Mouse (Mus musculus): ENCODE measurements around the gene Xpo6. TPM values are rescaled to one million over a fixed set of nuclear protein-coding genes. Genes with fewer than 3 reads are reported as not detected.

The Xpo6 gene
- polyA plus RNA-seq, 1 experiment: 235 TPM

DNA sequence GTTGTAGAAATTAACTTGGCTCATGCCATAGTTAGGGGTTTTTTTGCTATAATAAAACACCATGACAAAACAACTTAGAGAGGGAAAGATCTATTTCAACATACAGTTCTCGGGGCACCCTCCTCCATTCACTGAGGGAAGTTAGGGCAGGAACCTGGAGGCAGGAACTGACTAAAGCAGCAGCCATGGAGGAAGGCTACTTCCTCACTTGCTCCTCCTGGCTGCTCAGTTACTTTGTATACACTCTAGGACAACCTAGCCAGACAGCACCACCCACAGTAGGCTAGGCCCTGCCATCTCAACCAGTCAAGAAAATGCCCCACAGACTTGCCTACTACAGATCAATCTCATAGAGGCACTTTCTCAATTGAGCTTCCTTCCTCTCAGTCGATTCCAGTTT is 55.9 kb downstream of the Xpo6 start:
- Histone ChIP-seq H3K4me1 (ENCODE audit: control insufficient read depth, insufficient read depth, insufficient read length) (no peaks in the 10 kb centered on the region), H3K4me3 (ENCODE audit: extremely low read depth, insufficient read depth, insufficient read length) (no peak overlapping the region), H3K27me3 (ENCODE audit: control insufficient read depth, insufficient read depth, low read length) (no peaks in the 10 kb centered on the region), H3K36me3 (ENCODE audit: control insufficient read depth, insufficient read depth, low read length) (peaks cover 46% of the 10 kb centered on the region), H3K27ac (ENCODE audit: insufficient read depth, low read length) (no peak overlapping the region)
- DNase-seq (ENCODE audit: low read depth in 1 of 2, low spot score in 2 of 2): no peak
- 71% methylated on average over 2 of the region's 2 CpGs for WGBS
- TF ChIP-seq POLR2A (IDR thresholded peaks at IDR 0.05; ENCODE audit: low read depth, low read length): no peak
- TF ChIP-seq CTCF (IDR thresholded peaks at IDR 0.05; ENCODE audit: extremely low read depth, insufficient read depth, insufficient read length, insufficient replicate concordance): no peak

DNA sequence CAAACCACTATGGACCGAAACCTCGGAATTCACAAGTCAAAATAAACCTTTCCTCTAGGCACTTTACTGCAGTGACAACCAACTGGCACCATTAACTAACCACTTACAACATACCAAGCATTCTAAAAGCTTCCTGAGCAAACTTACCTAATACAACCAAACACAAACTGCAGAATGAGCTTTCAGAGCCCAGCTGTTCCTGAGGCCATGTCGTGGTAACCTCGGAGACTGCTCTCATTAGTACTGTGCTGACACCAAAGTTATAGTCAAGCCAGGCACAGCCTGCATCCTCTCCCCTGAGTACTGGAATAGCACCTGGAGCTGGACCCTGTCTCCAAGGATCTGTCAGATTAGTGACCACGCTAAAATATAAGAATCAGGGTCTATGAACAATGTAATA is 62.5 kb downstream of the Xpo6 start:
- no peaks in the 10 kb centered on the region for H3K27me3 ChIP-seq (ENCODE audit: control insufficient read depth, insufficient read depth, low read length)
- WGBS: 93% methylated on average over 5 of the region's 5 CpGs
- peaks cover 24% of the 10 kb centered on the region for H3K36me3 ChIP-seq (ENCODE audit: control insufficient read depth, insufficient read depth, low read length)
- H3K4me3 ChIP-seq (ENCODE audit: extremely low read depth, insufficient read depth, insufficient read length): no peak overlapping the region
- no peak for DNase-seq (ENCODE audit: low read depth in 1 of 2, low spot score in 2 of 2)
- H3K27ac ChIP-seq (ENCODE audit: insufficient read depth, low read length): peak overlapping the region; percentile 30; the same call in 1 of the 2 replicates
- TF ChIP-seq POLR2A (IDR thresholded peaks at IDR 0.05; ENCODE audit: low read depth, low read length) (no peak), CTCF (IDR thresholded peaks at IDR 0.05; ENCODE audit: extremely low read depth, insufficient read depth, insufficient read length, insufficient replicate concordance) (no peak)
- peaks cover 10% of the 10 kb centered on the region for H3K4me1 ChIP-seq (ENCODE audit: control insufficient read depth, insufficient read depth, insufficient read length)

DNA sequence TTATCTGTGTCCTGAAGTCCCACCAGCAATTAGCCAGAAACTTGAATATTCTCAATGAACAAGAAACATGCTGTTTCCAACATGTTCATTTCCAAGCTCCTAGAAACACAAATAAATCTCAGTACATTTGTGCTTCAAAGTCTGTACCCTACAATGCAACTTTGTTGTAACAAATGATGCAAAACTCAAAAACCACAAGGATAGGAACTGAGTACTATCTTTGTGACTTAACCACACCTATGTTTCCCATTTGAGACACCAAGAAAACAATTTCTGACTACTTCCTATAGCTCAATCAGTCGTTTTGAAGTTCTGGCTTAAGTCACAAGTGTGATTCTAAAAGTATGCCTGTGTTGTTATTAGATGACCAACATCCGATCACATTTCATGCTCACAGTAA is 64.9 kb downstream of the Xpo6 start:
- Histone ChIP-seq H3K27me3 (ENCODE audit: control insufficient read depth, insufficient read depth, low read length) (no peaks in the 10 kb centered on the region), H3K36me3 (ENCODE audit: control insufficient read depth, insufficient read depth, low read length) (peaks cover 21% of the 10 kb centered on the region), H3K4me1 (ENCODE audit: control insufficient read depth, insufficient read depth, insufficient read length) (peaks cover 10% of the 10 kb centered on the region), H3K4me3 (ENCODE audit: extremely low read depth, insufficient read depth, insufficient read length) (no peak overlapping the region), H3K27ac (ENCODE audit: insufficient read depth, low read length) (peak overlapping the region; percentile 91)
- DNase-seq (ENCODE audit: low read depth in 1 of 2, low spot score in 2 of 2): peak in 1 of 2 experiments; percentile 56
- no peak for TF ChIP-seq CTCF (IDR thresholded peaks at IDR 0.05; ENCODE audit: extremely low read depth, insufficient read depth, insufficient read length, insufficient replicate concordance)
- TF ChIP-seq POLR2A (IDR thresholded peaks at IDR 0.05; ENCODE audit: low read depth, low read length): no peak; the same call in 1 of the 2 replicates
- 33% methylated on average over 2 of the region's 2 CpGs for WGBS

DNA sequence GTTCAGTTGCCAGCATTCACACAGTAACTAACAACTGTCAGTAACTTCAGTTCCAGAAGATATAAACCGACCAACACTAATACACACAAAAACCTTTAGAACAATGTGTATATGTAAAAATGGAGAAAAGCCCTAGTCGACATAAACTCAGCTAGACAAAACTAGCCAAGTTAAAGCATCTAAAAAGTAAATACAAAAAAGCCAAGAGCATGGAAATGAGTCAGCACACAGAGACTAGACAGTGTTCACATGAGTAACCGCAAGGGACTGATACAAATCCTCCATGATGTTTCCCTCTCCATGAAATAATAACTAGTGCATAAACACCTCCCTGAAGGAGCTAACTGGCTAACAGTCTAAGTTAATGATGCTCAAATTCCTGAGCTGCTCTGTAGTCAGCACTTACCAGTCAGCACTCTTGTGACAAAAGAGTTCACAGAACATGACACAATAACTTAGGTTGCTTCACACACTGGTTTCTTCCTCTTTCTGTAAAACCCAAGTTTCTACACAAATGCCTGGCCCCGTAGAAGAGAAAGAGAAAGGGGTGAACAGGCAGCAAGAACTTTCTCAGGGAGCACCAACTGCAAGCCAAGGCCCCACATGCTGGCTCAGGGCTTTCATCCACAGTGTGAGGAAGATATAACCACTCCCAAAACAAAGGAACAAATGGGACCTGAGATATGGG is 65.5 kb downstream of the Xpo6 start:
- TF ChIP-seq POLR2A (IDR thresholded peaks at IDR 0.05; ENCODE audit: low read depth, low read length): no peak
- TF ChIP-seq CTCF (IDR thresholded peaks at IDR 0.05; ENCODE audit: extremely low read depth, insufficient read depth, insufficient read length, insufficient replicate concordance): no peak
- peak; percentile 24 to 47 for DNase-seq (ENCODE audit: low read depth in 1 of 2, low spot score in 2 of 2)
- H3K4me1 ChIP-seq (ENCODE audit: control insufficient read depth, insufficient read depth, insufficient read length): peaks cover 10% of the 10 kb centered on the region
- no peaks in the 10 kb centered on the region for H3K27me3 ChIP-seq (ENCODE audit: control insufficient read depth, insufficient read depth, low read length)
- WGBS: 44% methylated on average over 4 of the region's 4 CpGs
- peaks cover 22% of the 10 kb centered on the region for H3K36me3 ChIP-seq (ENCODE audit: control insufficient read depth, insufficient read depth, low read length)
- peak overlapping the region; percentile 91 for H3K27ac ChIP-seq (ENCODE audit: insufficient read depth, low read length)
- H3K4me3 ChIP-seq (ENCODE audit: extremely low read depth, insufficient read depth, insufficient read length): peak overlapping the region; percentile 6; the same call in 1 of the 2 replicates

DNA sequence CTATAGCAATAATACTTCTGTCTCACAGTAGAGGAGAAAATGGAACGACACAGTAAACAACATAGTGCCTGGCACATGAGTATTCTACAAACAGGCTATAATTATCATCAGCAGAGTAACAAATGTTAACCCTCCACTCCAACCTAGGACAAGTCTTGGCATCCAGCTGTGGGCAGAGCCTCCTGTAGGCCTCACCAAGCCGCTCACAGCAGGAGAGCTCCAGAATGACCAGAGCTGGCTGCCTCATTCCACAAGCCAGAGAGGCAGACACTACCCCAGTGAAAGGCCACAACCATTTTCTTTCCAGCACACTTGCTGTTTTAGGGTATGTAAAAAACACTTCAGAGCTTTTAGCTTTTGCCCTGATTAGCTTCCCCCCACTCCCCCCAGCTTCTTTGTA is 72.6 kb downstream of the Xpo6 start:
- no peak overlapping the region for H3K4me3 ChIP-seq (ENCODE audit: extremely low read depth, insufficient read depth, insufficient read length)
- WGBS: 95% methylated on average over 2 of the region's 2 CpGs

DNA sequence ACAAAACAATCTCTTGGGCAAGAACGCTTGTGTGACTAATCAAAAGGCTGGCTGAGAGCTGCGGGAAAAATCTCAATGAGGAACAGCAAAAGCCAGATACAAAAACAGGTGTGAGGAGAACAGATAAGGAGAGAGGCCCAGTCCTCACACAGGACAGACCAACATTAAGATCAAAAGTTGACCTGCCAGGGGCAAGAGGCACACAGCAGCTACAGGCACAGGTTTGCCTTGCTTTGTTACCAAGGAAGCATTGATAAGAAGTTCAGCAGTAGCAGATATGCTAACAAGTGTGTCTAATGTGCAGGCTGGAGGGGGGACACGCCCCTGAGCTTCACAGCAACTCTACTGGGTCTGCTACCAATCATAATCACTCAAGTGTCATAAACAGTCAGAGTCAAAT is 73.8 kb downstream of the Xpo6 start:
- no peak for TF ChIP-seq POLR2A (IDR thresholded peaks at IDR 0.05; ENCODE audit: low read depth, low read length)
- no peak for TF ChIP-seq CTCF (IDR thresholded peaks at IDR 0.05; ENCODE audit: extremely low read depth, insufficient read depth, insufficient read length, insufficient replicate concordance)
- H3K27ac ChIP-seq (ENCODE audit: insufficient read depth, low read length): no peak overlapping the region; the same call in 1 of the 2 replicates
- peaks cover 44% of the 10 kb centered on the region for H3K36me3 ChIP-seq (ENCODE audit: control insufficient read depth, insufficient read depth, low read length)
- H3K4me1 ChIP-seq (ENCODE audit: control insufficient read depth, insufficient read depth, insufficient read length): peaks cover 8% of the 10 kb centered on the region
- DNase-seq (ENCODE audit: low read depth in 1 of 2, low spot score in 2 of 2): no peak
- WGBS: 71% methylated on average over 3 of the region's 3 CpGs
- no peak overlapping the region for H3K4me3 ChIP-seq (ENCODE audit: extremely low read depth, insufficient read depth, insufficient read length)
- no peaks in the 10 kb centered on the region for H3K27me3 ChIP-seq (ENCODE audit: control insufficient read depth, insufficient read depth, low read length)

More for the DNA sequence above, 72.6 kb downstream of the Xpo6 start:
- no peak for TF ChIP-seq CTCF (IDR thresholded peaks at IDR 0.05; ENCODE audit: extremely low read depth, insufficient read depth, insufficient read length, insufficient replicate concordance)
- TF ChIP-seq POLR2A (IDR thresholded peaks at IDR 0.05; ENCODE audit: low read depth, low read length): no peak
- no peaks in the 10 kb centered on the region for H3K27me3 ChIP-seq (ENCODE audit: control insufficient read depth, insufficient read depth, low read length)
- DNase-seq (ENCODE audit: low read depth in 1 of 2, low spot score in 2 of 2): no peak
- no peak overlapping the region for H3K27ac ChIP-seq (ENCODE audit: insufficient read depth, low read length)
- H3K4me1 ChIP-seq (ENCODE audit: control insufficient read depth, insufficient read depth, insufficient read length): peaks cover 8% of the 10 kb centered on the region
- peaks cover 41% of the 10 kb centered on the region for H3K36me3 ChIP-seq (ENCODE audit: control insufficient read depth, insufficient read depth, low read length)

DNA sequence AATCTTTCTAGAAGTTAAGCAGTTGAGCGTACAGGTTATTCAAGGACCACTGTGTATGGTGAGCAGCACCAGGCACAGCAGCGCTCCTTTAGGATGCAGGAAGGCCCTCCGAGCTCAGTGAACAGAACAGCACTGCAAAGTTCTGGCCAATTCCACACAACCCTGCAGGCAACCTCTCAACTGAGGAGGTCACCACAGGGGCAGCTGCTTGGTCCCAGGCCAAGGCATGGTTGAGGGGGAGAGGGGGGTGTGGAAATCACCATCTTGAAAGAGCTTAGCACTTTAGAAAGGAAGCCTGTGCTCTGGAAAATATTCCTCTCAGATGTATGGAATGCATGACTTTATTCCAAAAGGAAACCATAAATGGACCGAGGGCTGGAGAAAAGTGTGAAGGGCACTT is 78.8 kb downstream of the Xpo6 start:
- H3K4me3 ChIP-seq (ENCODE audit: extremely low read depth, insufficient read depth, insufficient read length): no peak overlapping the region
- peaks cover 39% of the 10 kb centered on the region for H3K36me3 ChIP-seq (ENCODE audit: control insufficient read depth, insufficient read depth, low read length)
- no peak for TF ChIP-seq CTCF (IDR thresholded peaks at IDR 0.05; ENCODE audit: extremely low read depth, insufficient read depth, insufficient read length, insufficient replicate concordance)
- TF ChIP-seq POLR2A (IDR thresholded peaks at IDR 0.05; ENCODE audit: low read depth, low read length): no peak
- no peak overlapping the region for H3K27ac ChIP-seq (ENCODE audit: insufficient read depth, low read length)
- WGBS: 93% methylated on average over 4 of the region's 4 CpGs
- H3K27me3 ChIP-seq (ENCODE audit: control insufficient read depth, insufficient read depth, low read length): no peaks in the 10 kb centered on the region
- DNase-seq (ENCODE audit: low read depth in 1 of 2, low spot score in 2 of 2): no peak
- H3K4me1 ChIP-seq (ENCODE audit: control insufficient read depth, insufficient read depth, insufficient read length): peaks cover 6% of the 10 kb centered on the region

Measured in spleen, adult 2 months (tissue).